Mouse (Mus musculus): ENCODE results near the gene Zfp280d.

DNA sequence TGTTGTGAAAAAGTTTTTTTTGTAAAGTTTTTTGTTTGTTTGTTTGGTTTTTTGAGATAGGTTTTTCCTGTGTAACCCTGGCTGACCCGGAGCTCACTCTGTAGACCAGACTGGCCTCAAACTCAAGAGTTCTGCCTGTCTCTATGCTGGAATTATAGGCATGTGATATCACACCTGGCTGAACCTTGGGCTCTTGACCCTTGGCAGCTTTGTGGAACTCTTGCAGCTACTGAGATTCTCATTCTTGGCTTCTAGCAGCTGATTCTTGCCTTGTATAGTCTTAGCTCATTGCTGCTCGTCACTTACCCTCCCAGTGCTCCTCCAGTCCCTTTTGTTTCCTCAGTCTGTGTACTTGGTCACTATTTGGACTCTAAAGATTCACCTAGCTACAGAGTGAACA is 13.6 kb downstream of the Zfp280d start:
- TF ChIP-seq POLR2A (IDR thresholded peaks at IDR 0.05; ENCODE audit: low read depth, low read length) (no peak), CTCF (IDR thresholded peaks at IDR 0.05; ENCODE audit: borderline replicate concordance, insufficient read depth, low read length) (no peak)

Data from embryonic fibroblast, embryonic 13.5 days (primary cell).